Mouse (Mus musculus) liver, adult 2 months (tissue): ENCODE measurements at regions not wholly inside any gene's neighbourhood (a gene's known extent, or its start where the extent isn't known, plus 50 kb on each side); places are given as distances from the start of the nearest gene placed in this dataset.

Experiments used
- CTCF ChIP-seq: fragments of 200-500 bp; IDR thresholded peaks from 2 replicates; pipeline ENCODE4 v1.5.1; 2011; ENCODE audit warnings: low read depth, low read length, control low read depth
- POLR2A ChIP-seq: fragments of 200-500 bp; IDR thresholded peaks from 2 replicates; pipeline ENCODE4 v1.6.1; 2011; ENCODE audit warnings: low read length, control low read depth; ENCODE audit not compliant: insufficient read depth; ENCODE audit errors: extremely low read depth

DNA sequence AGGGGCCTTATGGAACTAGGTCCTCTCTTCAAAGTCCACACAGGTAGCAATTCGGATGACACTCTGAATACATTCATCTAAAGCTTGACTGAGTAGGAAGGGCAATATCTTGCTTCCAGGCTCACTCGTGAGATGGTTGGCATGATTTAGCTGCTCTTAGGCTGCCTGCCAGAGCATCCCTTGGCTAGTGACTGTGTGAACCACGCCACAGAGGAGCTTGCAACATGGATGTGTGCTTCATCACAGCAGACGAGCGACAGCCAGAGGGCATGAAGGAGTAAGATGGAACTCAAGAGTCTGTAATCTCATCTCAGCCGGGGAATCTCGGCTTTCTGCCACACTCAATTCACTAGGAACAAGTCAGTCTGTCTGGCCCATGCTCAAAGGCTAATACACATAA lies 127.3 kb downstream of the CK137956 start:
- TF ChIP-seq CTCF, result no peak
- TF ChIP-seq POLR2A, result no peak
